Mouse (Mus musculus) embryo, embryonic 11 days (tissue): ENCODE results near the gene Stac.

Experiments used
- DNase-seq: peaks from one replicate; pipeline ENCODE4 v3.0.0-alpha.2; 2015

Stac gene

GRCm38 (mm10) chr9:111689680-111690483 lies at the start of gene Stac:
TSS of gene Stac (minus strand) at chr9:111690348.
- DNase-seq = peak; percentile 59

- DNase-seq = peak; percentile 27
These were observed 49.5 kb upstream of the Stac start for GRCm38 (mm10) chr9:111739431-111740245.

GRCm38 (mm10) chr9:111739026-111739425 lies 48.9 kb upstream of the Stac start:
- no peak for DNase-seq

- DNase-seq = no peak
These were observed 47.6 kb upstream of the Stac start for GRCm38 (mm10) chr9:111737796-111738195.

GRCm38 (mm10) chr9:111735931-111736330 lies 45.8 kb upstream of the Stac start:
- DNase-seq = peak; percentile 33

GRCm38 (mm10) chr9:111731939-111732670 lies 42.0 kb upstream of the Stac start:
- no peak for DNase-seq

GRCm38 (mm10) chr9:111724981-111725593 lies 34.9 kb upstream of the Stac start:
- DNase-seq = no peak

- no peak for DNase-seq
These were observed 24.3 kb upstream of the Stac start for GRCm38 (mm10) chr9:111714457-111714856.

GRCm38 (mm10) chr9:111700101-111700500 lies 10.0 kb upstream of the Stac start:
- DNase-seq = no peak

GRCm38 (mm10) chr9:111690484-111690855 lies 322 bp upstream of the Stac start:
- no peak for DNase-seq

GRCm38 (mm10) chr9:111689146-111689545 lies 1.0 kb downstream of the Stac start:
- DNase-seq = no peak

- no peak for DNase-seq
These were observed 6.0 kb downstream of the Stac start for GRCm38 (mm10) chr9:111684170-111684569.

GRCm38 (mm10) chr9:111679516-111679915 lies 10.6 kb downstream of the Stac start:
- DNase-seq = no peak

GRCm38 (mm10) chr9:111669816-111670215 lies 20.3 kb downstream of the Stac start:
- no peak for DNase-seq

- no peak for DNase-seq
These were observed 35.1 kb downstream of the Stac start for GRCm38 (mm10) chr9:111655066-111655465.

GRCm38 (mm10) chr9:111644228-111644627 lies 45.9 kb downstream of the Stac start:
- DNase-seq = no peak

- DNase-seq = no peak
These were observed 46.8 kb downstream of the Stac start for GRCm38 (mm10) chr9:111643369-111643768.

GRCm38 (mm10) chr9:111637641-111638040 lies 52.5 kb downstream of the Stac start:
- DNase-seq = no peak

- no peak for DNase-seq
These were observed 57.3 kb downstream of the Stac start for GRCm38 (mm10) chr9:111632833-111633232.

GRCm38 (mm10) chr9:111621191-111621590 lies 69.0 kb downstream of the Stac start:
- no peak for DNase-seq

GRCm38 (mm10) chr9:111611341-111611740 lies 78.8 kb downstream of the Stac start:
- DNase-seq = no peak

- no peak for DNase-seq
These were observed 81.4 kb downstream of the Stac start for GRCm38 (mm10) chr9:111608762-111609161.

- DNase-seq = no peak
These were observed 83.5 kb downstream of the Stac start for GRCm38 (mm10) chr9:111606603-111607002.
